Mouse (Mus musculus) G1E (cell line): ENCODE results near the gene Wdr48. TPM values are rescaled to one million over a fixed set of nuclear protein-coding genes. Genes with fewer than 3 reads are reported as not detected.
A peak's percentile ranks its signal among the peaks of the same experiment; 100 is the strongest.

ENCODE experiments used
- ATAC-seq: 2 replicates; pipeline ENCODE4 v1.8.0; 2016; ENCODE audit warnings: mild to moderate bottlenecking; ENCODE audit not compliant: insufficient number of reproducible peaks, poor library complexity, low FRiP score, severe bottlenecking; ENCODE audit errors: extremely low read depth
- DNase-seq: peaks from one replicate; pipeline ENCODE4 v3.0.0; 2012; ENCODE audit warnings: low spot score
- H3K27me3 ChIP-seq: 2 replicates; pipeline ENCODE4 v1.6.1; 2012; ENCODE audit warnings: mild to moderate bottlenecking, low read length, inconsistent platforms; ENCODE audit not compliant: insufficient read depth
- H3K36me3 ChIP-seq: replicated peaks from 2 replicates; pipeline ENCODE3; 2012; ENCODE audit warnings: mild to moderate bottlenecking, inconsistent platforms
- H3K4me1 ChIP-seq: 2 replicates; pipeline ENCODE4 v1.6.1; 2012; ENCODE audit warnings: low read depth, low read length, inconsistent platforms, mixed read lengths; ENCODE audit not compliant: insufficient read depth
- H3K4me3 ChIP-seq: 2 replicates; pipeline ENCODE4 v1.5.1; 2012; ENCODE audit warnings: low read depth, mild to moderate bottlenecking, inconsistent platforms, low read length, moderate library complexity, mixed read lengths
- H3K9me3 ChIP-seq: replicated peaks from 2 replicates; pipeline ENCODE4 v1.6.1; 2012; ENCODE audit warnings: inconsistent platforms
- CTCF ChIP-seq: IDR thresholded peaks from 2 replicates; pipeline ENCODE4 v1.5.1; 2012; ENCODE audit warnings: low read depth, low read length, inconsistent platforms, mixed read lengths
- GATA1 ChIP-seq: IDR thresholded peaks from 2 replicates; pipeline ENCODE4 v1.6.1; 2012; ENCODE audit warnings: borderline replicate concordance, low read length, inconsistent platforms, mixed read lengths
- GATA2 ChIP-seq: IDR thresholded peaks from 2 replicates; pipeline ENCODE4 v1.6.1; 2012; ENCODE audit warnings: low read depth, low read length, inconsistent platforms, borderline replicate concordance
- POLR2AphosphoS5 ChIP-seq: IDR thresholded peaks from 2 replicates; pipeline ENCODE4 v1.6.1; 2012; ENCODE audit warnings: low read depth, low read length, inconsistent platforms; ENCODE audit not compliant: insufficient replicate concordance
- TAL1 ChIP-seq: conservative IDR thresholded peaks from 2 replicates; pipeline ENCODE4 v1.6.1; 2012; ENCODE audit warnings: low read depth, low read length, inconsistent platforms, mixed read lengths
- polyA plus RNA-seq: library from polyadenylated mRNA; stranded (reverse); fragments of >175 nt; gene quantifications from 2 replicates; pipeline ENCODE4 v1.2.3, GENCODE M21; 2012
- total RNA-seq, 2 experiments: library from RNA; stranded (forward) in 1 of 2; stranded (reverse) in 1 of 2; fragments of 200-1000 nt in 1 of 2; fragments of >200 nt in 1 of 2; fragmentation: Nextera tagmentation in 1 of 2; gene quantifications; 2 replicates each; pipeline ENCODE4 v1.2.3; 2014 to 2017

The Wdr48 gene
- total and polyA plus RNA-seq, 3 experiments, result 14.5 to 99.9 (median 55.1) TPM

DNA sequence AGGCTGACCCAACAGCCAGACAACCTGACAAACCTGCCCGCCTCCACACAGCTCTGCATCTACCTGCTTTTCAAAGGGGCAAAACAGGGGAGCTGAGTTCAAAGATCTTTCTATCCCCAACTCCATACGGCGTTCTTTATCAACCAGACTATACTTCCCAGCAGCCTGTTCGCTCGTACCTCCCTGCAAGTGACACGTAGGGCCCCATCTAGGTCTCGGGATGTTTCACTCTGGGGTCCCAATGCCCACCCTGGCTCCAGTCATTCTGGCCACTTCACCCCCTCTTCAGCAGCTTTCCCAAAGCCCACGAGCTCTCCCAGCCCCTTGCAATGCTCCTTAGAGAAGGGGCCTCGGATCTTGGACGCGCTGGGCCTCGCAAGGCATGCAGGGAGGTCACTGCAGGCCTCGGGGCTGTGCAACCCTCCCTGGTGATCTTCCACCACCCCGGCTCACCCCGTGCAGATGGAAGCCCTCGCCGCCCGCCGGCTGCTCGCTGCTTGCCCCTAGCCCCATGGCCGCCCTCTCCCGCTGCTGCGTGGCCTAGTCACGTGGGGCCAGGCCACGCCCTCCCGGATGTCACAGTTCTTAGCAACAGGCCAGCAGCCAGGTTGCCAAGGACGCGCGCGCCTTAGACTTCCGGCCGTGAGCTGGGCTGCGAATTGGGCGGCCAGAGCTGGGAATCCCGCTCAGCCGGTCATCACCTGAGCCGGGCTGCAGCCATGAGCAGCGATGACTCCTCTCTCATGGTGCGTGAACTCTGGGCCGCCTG is 42.5 kb downstream of the Wdr48 start, which contains the start of the genes Gorasp1 and Ttc21a:
Gene Gorasp1, minus strand, starts transcription at position 561 of the 769 bp plus-strand sequence.
Gene Ttc21a, plus strand, starts transcription at position 602 of the 769 bp plus-strand sequence.
- peaks cover 35% of the 10 kb centered on the region for H3K36me3 ChIP-seq
- H3K27me3 ChIP-seq, result peaks cover 13% of the 10 kb centered on the region; the same call in 1 of the 2 replicates
- DNase-seq, result peak; percentile 98
- peak within 1 kb of the TSS; percentile 91 for H3K4me3 ChIP-seq
- TF ChIP-seq GATA1 (no peak), TAL1 (no peak), CTCF (no peak), POLR2AphosphoS5 (no peak), GATA2 (no peak)
- ATAC-seq, result peak; percentile 94
- no peaks in the 10 kb centered on the region for H3K9me3 ChIP-seq
- H3K4me1 ChIP-seq, result peaks cover 60% of the 10 kb centered on the region

DNA sequence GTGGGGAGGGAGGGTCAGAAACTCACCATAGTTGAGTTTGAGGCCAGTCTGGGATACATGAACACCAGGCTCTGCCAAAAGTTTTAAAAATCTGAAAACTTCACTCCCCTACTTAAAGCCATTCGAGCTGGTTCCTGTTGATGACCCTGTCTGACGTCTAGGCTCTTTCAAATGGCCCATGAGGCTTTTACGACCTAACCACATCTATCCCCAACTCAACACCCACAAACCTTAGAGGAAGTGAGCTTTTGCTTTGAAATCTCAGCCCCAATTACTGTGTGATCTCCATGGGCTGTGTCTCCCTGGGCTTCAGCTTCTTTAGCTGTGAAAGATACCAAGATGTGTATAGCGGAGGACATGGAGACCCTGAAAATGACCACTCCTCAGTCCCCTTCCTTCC is 43.8 kb downstream of the Wdr48 start:
- no peak for TF ChIP-seq GATA2
- no peak for TF ChIP-seq GATA1
- no peak for TF ChIP-seq CTCF
- no peak for TF ChIP-seq POLR2AphosphoS5
- TF ChIP-seq TAL1, result no peak
- Histone ChIP-seq H3K9me3 (no peaks in the 10 kb centered on the region), H3K36me3 (peaks cover 22% of the 10 kb centered on the region), H3K4me3 (no peak overlapping the region), H3K27me3 (peaks cover 23% of the 10 kb centered on the region; the same call in 1 of the 2 replicates), H3K4me1 (peaks cover 50% of the 10 kb centered on the region)
- ATAC-seq, result no peak
- no peak for DNase-seq

DNA sequence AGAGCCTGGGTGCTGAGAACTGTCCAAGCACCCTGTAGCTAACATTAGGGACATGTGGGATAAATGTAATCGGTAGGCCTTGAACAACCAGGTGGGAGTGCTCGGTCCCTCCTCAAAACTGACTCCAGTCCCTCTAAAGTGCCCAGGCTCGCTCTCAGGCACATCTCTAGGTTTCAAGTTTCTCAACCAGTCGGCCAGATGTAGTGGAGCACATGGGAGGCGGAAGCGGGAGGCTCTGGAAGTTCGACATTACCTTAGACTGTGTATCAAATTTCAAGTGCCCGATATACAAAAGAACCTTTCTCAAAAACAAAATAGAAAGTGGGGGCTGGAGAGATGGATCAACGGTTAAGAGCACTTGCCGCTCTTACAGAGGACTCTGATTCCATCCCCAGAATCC is 45.0 kb downstream of the Wdr48 start:
- H3K9me3 ChIP-seq, result no peaks in the 10 kb centered on the region
- H3K36me3 ChIP-seq, result peaks cover 11% of the 10 kb centered on the region
- H3K4me3 ChIP-seq, result no peak overlapping the region
- no peak for DNase-seq
- H3K4me1 ChIP-seq, result peaks cover 46% of the 10 kb centered on the region
- TF ChIP-seq GATA1 (no peak), GATA2 (no peak), TAL1 (no peak), CTCF (no peak), POLR2AphosphoS5 (no peak)
- peaks cover 26% of the 10 kb centered on the region; the same call in 1 of the 2 replicates for H3K27me3 ChIP-seq
- ATAC-seq, result no peak

DNA sequence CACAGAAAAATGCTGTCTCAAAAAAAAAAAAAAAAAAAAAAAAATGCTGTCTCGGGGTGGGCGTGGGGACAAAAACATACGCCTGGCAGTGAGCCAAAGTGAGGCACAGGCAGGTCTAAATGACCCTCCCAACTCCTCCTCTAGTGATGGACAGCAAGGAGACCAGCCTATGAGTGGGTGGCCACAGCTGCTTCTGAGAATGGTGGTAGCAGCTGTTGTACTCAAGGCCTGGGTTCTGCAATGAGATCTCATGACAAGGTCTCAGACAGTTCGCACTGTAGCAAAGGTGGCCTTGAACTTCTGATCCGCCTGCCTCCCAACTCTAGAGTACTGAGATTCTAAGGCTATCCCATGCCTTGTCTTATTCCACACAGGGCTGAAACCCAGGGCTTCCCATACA is 46.7 kb downstream of the Wdr48 start:
- ATAC-seq (no peak), DNase-seq (no peak)
- Histone ChIP-seq H3K4me3 (no peak overlapping the region), H3K36me3 (no peaks in the 10 kb centered on the region), H3K4me1 (peaks cover 32% of the 10 kb centered on the region), H3K27me3 (peaks cover 26% of the 10 kb centered on the region), H3K9me3 (no peaks in the 10 kb centered on the region)
- TF ChIP-seq CTCF, result no peak
- no peak for TF ChIP-seq POLR2AphosphoS5
- TF ChIP-seq GATA1, result no peak
- no peak for TF ChIP-seq TAL1
- TF ChIP-seq GATA2, result no peak

DNA sequence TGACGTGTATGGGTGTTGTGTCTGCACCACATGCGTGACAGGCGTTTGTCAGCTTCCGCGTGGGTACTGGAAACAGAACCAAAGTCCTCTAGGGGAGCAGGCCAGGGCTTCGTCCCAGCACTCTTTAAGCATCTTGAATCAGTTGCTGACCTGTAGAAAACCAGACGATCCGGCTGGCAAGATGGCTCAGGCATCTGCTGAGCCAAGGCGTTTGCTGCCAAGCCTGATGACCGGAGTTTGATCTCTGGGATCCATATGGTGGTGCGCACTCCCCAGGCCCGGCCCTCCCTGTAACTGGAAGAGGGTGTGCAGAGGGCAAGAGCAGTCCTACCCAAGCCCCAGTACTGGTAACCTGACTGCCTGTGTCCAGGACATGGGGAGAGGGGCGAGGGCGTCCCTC is 47.2 kb downstream of the Wdr48 start:
- peaks cover 31% of the 10 kb centered on the region for H3K27me3 ChIP-seq
- DNase-seq, result no peak
- no peak overlapping the region for H3K4me3 ChIP-seq
- TF ChIP-seq CTCF (no peak), POLR2AphosphoS5 (no peak), GATA1 (no peak), GATA2 (no peak)
- H3K4me1 ChIP-seq, result peaks cover 28% of the 10 kb centered on the region
- H3K36me3 ChIP-seq, result no peaks in the 10 kb centered on the region
- H3K9me3 ChIP-seq, result no peaks in the 10 kb centered on the region
- no peak for ATAC-seq

DNA sequence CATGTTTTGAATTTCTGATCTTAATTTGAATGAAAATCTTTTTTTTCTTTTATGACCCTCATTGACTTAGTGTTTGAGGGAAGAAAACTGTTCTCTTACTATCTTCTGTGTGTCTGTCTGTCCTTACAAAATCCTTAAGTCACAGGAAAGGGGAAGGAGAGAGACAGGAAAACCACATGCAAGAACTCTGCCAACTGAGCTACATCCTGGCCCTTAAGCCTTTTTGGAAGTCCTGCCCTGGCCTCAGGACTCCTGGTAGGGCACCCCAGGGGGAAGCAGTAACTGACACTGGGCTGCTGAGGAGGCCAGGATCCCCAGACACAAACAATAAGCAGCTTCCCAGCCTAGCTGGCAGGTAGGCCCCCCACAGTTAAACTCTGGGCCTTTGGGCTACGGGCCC is 48.6 kb downstream of the Wdr48 start:
- ATAC-seq, result no peak
- TF ChIP-seq CTCF (no peak), GATA1 (no peak), POLR2AphosphoS5 (no peak), GATA2 (no peak)
- H3K4me1 ChIP-seq, result peaks cover 14% of the 10 kb centered on the region

More for the DNA sequence above, 48.6 kb downstream of the Wdr48 start:
- Histone ChIP-seq H3K36me3 (no peaks in the 10 kb centered on the region), H3K4me3 (no peak overlapping the region), H3K9me3 (no peaks in the 10 kb centered on the region), H3K27me3 (peaks cover 38% of the 10 kb centered on the region)
- DNase-seq, result no peak
